Mouse (Mus musculus) olfactory bulb, adult 2 months (tissue): ENCODE measurements at regions not wholly inside any gene's neighbourhood (a gene's known extent, or its start where the extent isn't known, plus 50 kb on each side); places are given as distances from the start of the nearest gene placed in this dataset.

Experiments
- CTCF ChIP-seq: fragments of 200-500 bp; IDR thresholded peaks from 2 replicates; pipeline ENCODE4 v1.5.1; 2012; ENCODE audit warnings: low read depth, mild to moderate bottlenecking, low read length, moderate library complexity; ENCODE audit not compliant: insufficient read depth
- POLR2A ChIP-seq: fragments of 200-500 bp; IDR thresholded peaks from 2 replicates; pipeline ENCODE4 v1.6.1; 2012; ENCODE audit warnings: mild to moderate bottlenecking, low read depth, low read length, moderate library complexity; ENCODE audit not compliant: insufficient read depth

GRCm38 (mm10) chr10:21511386-21511785 is 81.6 kb upstream of the 1700020N01Rik start:
- TF ChIP-seq CTCF = no peak
- no peak for TF ChIP-seq POLR2A
